Mouse (Mus musculus) inflammation-experienced regulatory T-cells, adult 6 months (primary cell): Measurements from ENCODE around the gene Impdh2. TPM values are rescaled to one million over a fixed set of nuclear protein-coding genes. Genes with fewer than 3 reads are reported as not detected.

Experiments used
- ATAC-seq: one replicate; pipeline ENCODE4 v1.8.0; 2017
- polyA plus RNA-seq, 3 experiments: library from polyadenylated mRNA; unstranded; fragments of 100-300 nt; shearing (Covaris generic); gene quantifications; one replicate each; pipeline ENCODE4 v1.2.1; 2017

Impdh2 gene
- polyA plus RNA-seq: 100 to 1,000 TPM; 132 to 143 (median 137) TPM

DNA sequence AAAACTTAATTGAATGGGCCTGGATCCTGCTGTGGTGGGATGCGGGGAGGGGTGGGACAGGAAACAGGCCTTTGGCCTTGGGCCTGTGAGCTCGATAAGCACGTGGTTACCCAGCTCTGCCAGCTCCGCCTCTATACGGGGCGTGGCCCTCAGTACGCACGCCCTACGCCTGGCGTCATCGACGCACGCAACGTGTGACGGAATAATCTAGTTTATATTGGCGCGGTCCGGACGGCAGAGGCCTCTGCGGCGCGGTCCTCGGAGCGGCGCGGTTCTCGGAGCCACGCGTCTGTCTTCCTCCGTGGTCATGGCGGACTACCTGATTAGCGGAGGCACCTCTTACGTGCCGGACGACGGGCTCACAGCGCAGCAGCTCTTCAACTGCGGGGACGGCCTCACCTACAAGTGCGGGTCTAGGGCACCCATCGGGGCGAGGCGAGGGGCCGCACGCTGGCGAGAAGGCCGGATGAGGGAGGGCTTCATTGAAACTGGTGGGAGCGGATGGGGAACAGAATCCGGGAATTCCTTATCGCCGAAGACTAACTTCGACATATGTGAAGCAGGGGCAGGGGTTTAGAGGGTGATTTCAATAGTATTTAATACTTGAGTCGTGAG is at the start of gene Impdh2:
Impdh2 (plus strand) TSS at position 60 of the 615 bp plus-strand sequence.
- peak; percentile 98 for ATAC-seq

DNA sequence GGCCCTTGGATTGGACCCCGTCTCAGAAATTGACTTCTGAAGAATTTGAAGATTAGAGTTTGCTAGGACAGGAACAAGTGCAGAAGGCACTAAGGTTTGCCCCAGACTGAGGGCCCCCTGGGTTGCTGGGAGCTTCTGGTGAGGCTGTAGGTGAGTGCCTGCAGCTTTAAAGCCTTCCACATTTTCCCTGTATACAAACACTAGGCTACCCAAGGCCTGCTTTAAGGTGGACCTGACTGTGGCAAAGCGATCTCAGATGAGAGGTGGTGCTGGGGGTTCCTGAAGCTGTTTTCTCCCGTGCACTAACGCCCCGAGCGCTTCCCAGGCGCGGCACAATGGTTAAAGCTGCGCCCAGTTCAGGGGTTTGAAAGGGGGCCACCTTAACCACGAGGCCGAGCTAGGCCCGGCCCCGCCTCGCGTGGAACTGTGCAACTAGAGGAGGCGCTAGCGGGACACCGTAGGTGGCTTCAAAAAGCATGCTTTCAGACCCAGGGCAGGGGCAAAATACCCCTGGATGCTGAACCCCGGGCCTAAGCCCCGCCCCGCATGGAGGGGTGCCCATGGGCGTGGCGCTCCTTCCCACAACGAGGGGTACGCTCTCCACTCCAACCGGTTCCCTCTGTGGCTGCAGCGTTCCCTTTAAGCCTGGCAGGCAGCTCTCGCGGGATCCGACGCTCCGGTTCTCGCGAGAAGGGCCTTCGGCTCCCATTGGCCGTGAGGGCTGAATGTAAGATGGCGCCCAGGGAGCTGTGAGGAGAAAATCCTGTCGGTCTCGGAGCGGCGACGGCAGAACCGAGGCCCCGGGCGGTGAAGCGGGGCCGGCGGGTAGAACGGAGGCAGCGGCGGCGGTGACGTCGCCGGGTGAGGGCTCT is 43.5 kb upstream of the Impdh2 start, which contains the start of gene Qrich1:
Qrich1 (plus strand) TSS at position 427 of the 872 bp plus-strand sequence.
- peak; percentile 92 for ATAC-seq

DNA sequence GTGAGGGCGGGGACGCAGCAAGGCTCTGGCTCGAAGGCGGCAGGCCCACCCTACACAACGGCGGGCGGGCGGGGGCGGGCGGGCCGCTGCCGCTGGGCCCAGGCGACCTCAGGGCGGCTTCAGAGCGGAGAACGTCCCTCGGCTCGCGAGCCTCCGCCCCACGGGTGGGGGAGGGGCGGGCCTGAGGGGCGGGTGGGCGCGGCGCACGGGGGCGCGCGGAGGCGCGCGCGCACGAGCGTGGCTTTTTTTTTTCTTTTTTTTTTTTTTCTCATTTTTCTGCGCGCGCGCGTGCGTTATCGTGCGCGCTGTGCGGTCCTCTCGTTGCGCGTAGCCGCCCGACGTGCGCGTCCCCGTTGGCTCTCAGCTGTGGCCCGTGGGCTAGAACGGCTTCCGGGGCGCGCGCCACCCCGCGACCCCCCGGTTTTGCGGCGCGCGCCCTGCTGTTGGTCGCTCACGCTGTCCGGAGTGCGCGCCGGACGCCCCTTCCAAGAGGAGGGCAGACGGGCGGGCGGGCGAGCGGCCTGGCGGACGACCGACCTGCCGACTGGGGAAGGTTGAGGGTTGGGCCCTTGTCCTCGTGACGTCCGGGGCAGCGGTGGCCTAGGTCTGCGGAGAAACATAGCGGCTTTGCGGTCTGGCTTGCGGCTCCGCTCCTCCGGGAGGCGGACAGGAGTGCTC is 42.7 kb upstream of the Impdh2 start:
- peak; percentile 40 for ATAC-seq

DNA sequence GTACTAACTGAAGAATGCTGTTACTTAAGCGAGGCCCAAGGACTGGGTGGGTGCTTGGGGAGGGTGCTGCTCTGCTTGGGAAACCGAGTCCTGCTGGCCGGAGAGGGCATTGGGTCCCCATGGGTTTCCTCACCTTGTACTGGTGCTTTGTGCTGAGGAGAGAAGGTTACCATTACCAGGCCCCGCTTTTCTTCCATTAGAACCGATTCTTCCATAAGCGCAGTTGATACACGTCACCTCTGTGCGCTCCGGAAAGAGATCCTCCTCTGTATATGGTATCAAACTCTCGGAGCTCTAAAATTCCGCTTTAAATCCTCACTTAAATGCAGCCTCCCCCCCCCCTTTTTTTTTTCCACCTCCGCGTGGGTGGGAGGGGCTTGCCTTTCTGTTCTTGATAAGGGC is 42.2 kb upstream of the Impdh2 start:
- peak; percentile 37 for ATAC-seq

DNA sequence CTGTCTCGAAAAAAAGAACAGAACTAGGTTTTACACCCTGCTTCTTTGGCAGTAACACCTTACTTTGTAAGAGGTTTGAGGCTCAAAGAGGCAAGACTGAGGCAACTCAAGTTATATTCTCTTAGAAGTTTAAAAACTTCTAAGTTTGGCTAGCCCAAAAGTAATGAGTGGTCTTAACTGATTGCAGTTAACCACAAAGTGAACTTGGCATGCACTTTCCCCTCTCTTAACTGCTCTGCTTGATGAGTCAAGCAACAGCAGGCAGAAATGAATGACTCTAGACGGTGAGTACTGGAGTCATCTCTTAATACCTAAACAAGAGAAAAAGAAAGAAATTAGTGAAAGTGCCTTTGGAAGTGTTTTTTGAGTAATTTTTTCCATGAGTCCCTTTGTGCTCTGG is 38.5 kb upstream of the Impdh2 start:
- no peak for ATAC-seq

DNA sequence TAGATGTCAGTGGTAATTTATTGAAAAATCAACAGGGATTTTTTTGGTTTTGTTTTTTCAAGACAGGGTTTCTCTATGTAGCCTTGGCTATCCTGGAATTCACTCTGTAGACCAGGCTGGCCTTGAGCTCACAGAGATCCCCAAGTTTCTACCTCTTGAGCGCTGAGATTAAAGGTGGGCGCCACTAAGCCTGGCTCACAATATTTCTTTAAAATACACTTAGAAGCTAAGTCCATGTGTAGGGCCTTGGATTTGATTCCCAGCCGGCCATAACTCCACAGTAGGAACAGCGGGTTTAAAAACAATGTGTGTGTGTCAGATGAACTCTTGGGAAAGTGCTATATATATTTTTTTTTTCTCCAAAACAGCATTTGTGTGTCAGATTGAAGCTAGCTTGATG is 36.7 kb upstream of the Impdh2 start:
- no peak for ATAC-seq

DNA sequence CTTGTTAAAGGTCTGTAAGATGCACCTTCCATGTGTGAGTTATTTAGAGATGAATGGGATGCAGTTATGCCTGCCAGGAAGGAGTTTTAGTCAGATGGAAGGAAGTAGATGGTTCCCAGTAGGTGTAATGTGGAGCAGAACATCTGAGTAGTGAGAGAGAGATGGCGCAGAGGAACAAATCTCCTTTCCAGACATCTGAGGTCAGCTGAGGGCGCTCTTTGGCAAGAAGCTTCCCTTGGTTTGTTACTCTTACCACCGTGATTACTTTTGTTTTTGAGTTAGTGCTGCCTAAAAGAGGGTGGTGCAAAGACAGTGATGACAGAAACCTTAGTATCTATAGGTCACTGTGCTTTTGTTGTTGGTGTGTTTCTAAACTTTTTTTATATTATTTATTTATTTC is 34.7 kb upstream of the Impdh2 start:
- no peak for ATAC-seq

DNA sequence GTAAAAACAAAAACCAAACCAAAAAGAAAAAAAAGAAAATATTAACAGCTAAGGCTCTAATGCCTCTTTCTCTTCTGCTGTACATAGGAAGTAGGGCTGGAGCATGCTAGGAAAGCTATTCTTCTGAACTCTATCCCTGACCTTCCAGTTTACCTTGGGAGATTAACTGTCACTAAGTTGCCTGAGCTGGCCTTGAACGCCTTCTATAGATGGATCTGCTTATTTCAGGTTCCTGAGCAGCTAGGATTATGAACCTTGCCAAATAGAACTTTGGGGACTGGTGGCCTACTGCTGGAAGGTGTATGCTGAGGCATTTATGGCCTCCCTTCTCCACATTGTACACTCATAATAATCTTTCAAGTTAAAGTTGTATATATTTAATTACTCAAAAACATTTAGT is 29.1 kb upstream of the Impdh2 start:
- no peak for ATAC-seq

DNA sequence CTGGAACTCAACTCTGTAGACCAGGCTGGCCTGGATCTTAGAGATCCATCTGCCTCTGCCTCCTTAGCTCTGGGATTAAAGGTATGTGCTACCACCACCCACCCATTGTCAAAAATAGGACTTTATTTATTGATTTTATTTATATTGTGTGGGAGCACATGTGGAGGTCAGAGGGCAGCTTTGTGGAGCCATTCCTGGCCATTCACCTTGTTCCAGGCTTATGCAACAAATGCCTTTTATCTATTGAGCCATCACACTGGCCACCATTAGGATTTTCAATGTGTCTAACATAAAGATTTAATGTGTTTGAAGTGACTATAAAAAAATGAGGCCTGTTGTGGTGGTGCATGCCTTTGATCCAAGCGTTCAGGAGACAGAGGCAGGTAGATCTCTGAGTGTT is 28.6 kb upstream of the Impdh2 start:
- ATAC-seq: no peak

DNA sequence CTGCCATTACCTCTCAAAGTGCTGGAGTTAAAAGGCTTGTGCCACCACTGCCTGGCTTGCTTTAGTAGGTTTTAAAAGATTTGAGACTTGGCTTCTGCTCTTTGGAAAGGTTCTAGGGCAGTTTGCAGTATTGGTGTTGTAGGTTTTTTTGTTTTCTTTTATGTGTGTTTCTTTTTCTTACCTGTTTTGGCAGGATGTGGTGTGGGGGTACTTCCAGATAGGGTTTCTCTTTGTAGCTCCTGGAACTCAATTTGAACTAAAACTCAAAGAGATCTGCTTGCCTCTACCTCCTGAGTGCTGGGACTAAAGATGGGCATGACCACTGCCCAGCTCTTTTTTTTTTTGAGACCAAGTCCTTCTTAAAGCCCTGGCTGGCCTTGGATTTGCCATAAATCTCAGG is 19.2 kb upstream of the Impdh2 start:
- peak; percentile 77 for ATAC-seq

DNA sequence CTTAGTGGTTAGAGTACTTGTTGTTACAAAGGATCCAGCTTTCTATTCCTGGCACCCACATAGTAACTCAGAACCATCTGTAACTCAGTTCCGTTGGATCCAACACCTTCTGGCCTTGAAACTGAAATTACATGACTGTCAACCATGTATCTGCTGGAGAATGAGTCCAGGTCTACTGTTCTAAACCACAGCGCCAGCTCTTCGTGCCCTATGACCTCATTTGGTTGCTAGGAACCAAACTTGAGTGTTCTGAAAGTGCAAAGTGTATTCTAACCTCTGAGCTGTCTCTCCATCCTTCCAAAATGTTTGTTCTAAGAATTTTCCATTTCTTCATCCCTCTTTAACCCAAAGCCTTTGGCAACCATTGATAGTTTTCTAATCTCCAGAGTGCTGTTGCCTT is 14.1 kb upstream of the Impdh2 start:
- no peak for ATAC-seq

DNA sequence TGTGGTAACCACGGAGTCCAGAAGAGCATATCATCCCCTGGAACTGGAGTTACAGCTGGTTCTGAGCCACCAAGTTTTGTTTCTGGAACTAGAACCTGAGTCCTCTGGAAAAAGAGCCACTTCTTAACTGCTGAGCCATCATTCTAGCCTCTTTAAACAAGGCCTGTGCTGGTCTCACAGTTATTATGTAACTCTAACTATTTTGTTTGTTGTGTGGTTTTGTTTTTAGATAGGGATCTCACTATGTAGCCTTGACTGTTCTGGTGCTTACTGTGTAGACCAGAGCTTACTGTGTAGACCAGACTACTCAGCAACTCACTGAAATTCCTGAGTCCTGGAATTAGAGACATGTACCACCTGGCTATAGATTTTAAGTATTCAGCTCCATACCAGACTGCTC is 13.2 kb upstream of the Impdh2 start:
- no peak for ATAC-seq

DNA sequence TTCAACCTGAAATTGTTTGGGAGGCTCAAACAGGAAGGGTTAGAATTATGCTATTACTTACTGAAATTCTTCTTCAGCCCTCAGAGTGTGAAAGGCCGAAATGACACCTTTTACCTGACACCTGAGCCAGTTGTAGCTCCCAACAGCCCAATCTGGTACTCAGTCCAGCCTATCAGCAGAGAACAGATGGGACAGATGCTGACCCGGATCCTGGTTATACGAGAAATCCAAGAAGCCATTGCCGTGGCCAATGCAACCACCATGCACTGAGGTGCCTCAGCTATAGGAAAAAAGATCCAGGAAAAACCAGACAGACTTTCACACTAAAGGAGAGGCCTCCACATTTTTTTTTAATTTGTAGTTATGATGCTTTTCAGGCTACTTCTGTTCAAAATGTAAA is 917 bp upstream of the Impdh2 start:
- ATAC-seq: no peak

DNA sequence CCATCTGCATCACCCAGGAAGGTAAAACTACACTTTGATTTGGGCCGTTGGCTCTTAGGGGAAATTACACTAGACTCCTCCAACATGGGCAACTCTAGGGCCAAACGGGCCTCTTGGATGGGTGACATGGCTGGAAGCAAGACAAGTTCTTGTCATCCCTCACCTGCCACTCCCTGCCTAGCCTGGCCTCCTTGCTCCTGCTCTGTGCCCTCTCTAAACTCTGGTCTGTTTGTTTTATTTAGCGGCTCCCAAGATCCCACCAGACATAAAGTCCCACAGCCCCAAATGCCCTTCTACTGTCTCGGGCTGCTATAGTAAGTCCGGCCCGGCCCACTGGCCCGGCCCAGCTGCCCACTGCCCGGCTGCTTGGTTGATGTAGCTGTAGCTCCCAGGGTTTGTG is 3.6 kb downstream of the Impdh2 start:
- ATAC-seq: no peak

DNA sequence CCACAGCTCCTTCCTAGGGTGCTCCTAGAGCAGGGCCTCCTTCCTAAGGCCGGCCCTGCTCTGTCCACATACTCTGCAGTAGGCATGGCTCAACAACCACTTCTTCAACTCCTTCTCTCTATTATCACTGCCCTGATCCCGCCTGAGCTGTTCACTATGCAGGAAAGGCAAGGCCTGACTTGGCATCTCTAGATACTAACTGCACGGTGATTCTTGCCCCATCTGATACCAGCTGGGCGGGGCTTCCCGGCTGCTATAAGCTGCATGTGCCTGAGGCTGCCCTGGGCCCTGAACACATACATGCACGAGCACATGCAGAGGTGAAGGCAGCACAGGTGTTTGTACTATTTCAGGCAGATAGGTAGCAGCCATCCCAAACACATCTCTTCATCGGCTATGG is 4.0 kb downstream of the Impdh2 start:
- no peak for ATAC-seq

DNA sequence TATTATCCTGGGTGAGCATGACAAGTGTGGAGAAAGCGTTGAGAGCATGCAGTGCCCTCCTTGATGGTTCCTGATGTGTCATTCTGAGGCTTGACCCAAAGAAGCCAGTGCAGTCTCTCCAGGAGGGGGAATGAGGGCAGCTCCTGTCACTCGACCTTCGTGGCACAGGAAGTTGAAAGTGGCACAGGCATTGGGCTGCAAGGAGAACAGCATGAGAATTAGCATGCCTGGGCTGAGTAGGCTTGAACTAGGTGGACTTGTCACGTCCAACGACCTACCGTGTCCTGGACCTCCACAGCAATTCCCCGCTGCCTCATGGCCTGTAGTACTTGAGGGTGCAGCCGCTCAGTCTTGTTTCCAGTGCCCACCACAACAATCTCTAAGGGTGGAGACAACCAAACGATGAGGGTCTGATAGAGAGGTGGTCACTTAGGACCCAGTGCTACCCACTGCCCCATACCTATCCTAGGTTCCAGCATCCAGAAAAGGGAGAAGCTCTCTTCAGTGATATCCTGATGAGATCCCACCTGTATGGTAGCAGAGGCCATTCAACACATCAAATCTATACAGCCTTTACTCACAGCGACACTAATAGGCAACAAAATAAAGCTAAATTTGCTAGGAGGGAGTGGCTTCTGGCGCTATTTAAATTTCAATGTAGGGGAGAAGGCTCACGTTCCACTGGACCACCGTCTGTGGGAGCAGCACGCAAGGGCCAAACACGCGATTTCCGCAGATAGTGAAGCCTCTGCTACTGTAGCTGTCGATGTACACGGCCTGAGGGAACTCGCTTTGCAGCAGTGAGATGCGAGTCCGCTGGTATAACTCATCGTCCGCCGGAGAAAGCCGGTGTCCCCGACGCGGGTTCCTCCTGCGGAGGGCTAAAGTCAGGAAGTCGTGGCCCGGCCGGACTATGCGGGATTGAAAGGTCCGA is 6.1 kb downstream of the Impdh2 start:
- ATAC-seq: no peak

DNA sequence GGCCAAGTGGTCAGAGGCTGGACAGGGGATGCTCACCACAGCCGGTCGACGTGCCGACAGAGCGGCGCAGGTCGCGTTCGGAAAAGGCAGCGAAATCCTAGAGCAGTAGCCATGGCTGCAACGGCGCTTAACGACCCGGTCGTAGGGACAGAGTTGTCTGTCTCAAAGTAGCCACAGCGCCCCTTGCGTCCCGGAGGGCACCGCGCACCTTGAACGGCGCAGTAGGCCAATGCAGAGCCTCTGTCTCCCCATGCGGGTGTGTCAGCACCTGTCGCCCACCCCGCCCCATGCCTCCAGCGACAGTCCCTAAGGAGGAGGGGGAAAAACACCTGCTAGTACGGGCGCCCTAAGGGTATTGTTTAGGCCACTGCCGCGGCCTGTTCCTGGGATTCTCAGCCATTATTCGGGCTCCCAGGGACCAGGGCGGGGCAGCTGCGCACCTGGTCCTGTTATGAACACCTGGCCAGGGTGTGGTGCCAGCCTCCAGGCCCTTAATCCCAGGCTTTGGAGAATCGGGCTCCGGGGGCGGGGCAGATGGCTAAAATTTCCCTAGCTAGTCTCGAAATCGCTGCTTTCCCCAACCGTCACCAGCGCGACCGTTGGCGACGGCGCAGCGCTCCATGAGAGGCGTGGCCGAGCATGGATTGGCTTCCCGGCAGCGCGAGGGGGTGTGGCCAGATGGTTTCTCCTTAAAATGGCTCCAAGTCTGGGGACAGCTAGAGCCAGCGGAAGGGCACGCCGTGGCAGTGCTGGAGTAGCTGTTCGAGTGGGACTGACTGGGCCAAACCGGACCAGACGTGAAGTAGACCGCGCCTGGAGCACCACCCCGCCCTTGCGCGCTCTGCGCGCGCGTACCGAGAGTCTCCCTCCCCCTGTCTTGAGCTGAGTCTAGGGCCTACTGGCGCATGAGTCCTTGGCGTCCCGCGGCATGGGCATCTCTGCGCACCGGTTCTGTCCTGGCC is 7.0 kb downstream of the Impdh2 start, which contains the start of gene Ndufaf3:
Ndufaf3 (minus strand) TSS at position 620 of the 962 bp plus-strand sequence.
- ATAC-seq: peak; percentile 73

DNA sequence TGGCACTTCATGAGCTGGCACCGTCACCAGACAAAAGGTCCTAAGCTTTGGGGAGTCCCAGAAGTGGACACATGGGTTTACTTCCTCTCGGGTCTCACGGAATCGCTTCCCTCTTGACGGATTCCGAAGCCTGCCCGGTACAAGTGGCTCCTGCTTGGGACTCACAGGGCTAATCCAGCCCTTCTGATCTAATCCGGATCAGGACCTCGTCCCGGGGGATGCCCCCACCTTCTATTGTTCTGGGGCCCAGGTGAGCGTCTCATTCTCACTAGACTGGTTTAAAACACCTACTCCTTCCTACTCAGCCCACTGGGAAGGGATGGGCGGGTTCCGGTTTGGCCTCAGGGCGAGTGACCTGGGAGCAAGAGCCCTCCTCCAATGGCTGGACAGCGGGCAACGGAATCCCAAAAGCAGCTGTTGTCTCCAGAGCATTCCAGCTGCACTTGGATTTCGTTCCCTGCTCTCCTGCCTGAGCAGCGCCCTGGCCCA is 7.9 kb downstream of the Impdh2 start:
- ATAC-seq: no peak

DNA sequence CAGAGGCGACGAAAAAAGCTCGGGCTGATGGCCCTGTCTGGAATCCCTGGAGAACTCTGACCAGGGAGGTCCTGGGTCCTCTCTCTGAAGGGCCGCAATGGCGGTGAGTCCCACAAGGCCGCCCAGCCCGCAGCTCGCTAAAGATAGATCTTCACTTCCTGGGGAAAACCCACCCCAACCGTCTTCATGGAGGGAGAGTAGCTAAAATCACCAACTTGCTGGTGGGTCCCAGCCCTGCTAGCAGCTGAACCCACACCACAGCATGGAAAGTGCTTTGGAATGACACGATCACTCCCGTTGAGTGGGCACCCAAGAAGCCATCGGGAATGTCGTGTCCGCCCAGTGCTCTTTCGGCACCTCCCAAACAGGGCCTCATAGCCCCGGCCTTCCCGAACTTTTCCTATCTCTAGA is 8.4 kb downstream of the Impdh2 start:
- no peak for ATAC-seq

DNA sequence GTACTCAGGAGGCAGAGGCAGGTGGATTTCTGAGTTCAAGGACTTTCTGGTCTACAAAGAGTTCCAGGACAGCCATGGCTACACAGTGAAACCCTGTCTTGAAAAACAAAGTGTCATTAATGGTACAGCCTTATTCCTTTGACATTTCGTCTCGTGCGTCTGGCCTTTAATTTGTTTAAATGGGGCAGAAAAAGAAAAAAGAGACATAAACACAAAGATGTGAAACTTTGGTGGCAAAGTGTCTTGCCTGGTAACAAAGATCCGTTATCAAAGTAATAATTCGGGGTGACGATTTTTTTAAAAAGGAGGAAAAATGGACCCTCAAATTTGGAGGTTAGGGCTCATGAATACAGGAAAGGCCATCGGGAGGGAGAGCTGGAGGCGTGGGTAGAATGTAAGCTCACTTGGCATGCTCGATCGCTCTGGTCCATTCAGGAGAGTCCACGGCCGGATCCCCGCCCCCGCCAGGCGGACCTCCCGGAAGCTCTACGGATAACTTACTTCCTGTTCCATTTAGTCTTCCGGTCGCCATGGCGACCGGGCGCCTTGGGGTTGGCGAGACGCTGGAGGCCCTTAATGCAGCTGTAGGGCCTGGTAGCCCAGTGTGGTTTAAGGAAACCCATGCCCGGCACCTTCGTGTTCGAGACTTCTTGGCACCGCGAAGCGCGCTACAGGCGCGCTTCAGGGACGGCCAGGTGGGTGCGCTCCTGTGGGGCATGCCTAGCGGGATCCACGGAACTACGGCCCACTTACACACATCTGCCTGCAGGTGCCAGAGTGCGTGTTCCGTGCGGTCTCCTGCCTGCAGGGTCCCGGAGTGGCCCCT is 9.5 kb downstream of the Impdh2 start, which contains the start of gene Dalrd3:
Dalrd3 (plus strand) TSS at position 506 of the 826 bp plus-strand sequence.
- peak; percentile 59 for ATAC-seq
